Mouse (Mus musculus) G1E (cell line): ENCODE results near the gene Tomm7.

ENCODE experiments used
- CTCF ChIP-seq: IDR thresholded peaks from 2 replicates; pipeline ENCODE4 v1.5.1; 2012; ENCODE audit warnings: low read depth, low read length, inconsistent platforms, mixed read lengths
- GATA1 ChIP-seq: IDR thresholded peaks from 2 replicates; pipeline ENCODE4 v1.6.1; 2012; ENCODE audit warnings: borderline replicate concordance, low read length, inconsistent platforms, mixed read lengths
- GATA2 ChIP-seq: IDR thresholded peaks from 2 replicates; pipeline ENCODE4 v1.6.1; 2012; ENCODE audit warnings: low read depth, low read length, inconsistent platforms, borderline replicate concordance
- POLR2AphosphoS5 ChIP-seq: IDR thresholded peaks from 2 replicates; pipeline ENCODE4 v1.6.1; 2012; ENCODE audit warnings: low read depth, low read length, inconsistent platforms; ENCODE audit not compliant: insufficient replicate concordance

GRCm38 (mm10) chr5:23850345-23851159, 6.6 kb upstream of the Tomm7 start:
- TF ChIP-seq POLR2AphosphoS5 (no peak), CTCF (peak; percentile 37), GATA1 (no peak), GATA2 (no peak)
